In the genomic region with DNA sequence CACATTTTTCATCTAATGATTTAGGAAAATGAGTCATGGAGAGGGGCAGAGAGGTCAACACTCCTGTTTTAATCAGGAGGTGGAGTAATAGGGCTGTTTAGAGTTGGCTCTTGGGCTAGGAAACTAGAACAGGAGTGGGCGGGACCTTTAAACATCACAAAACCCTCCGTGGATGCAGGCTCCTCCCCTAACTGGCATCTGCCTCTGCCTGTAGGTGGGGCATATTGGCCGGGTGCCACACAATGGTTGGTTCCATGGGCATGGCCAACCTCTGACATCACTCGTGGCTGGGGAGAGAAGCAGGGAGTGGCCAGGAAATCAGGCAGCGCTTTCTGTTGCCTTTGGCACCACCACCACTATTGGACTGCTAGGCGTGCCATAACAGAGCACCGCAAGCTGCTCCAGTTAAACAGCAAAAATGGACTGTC, we compare ENCODE assay signal across 10 mouse cellular contexts.
A peak's percentile ranks its signal among the peaks of the same experiment; 100 is the strongest.
DNase-seq lines count a peak whose midpoint lies in the region; ATAC-seq lines count a peak whose summit lies in the region.
"Had no signal": no experiment of that assay in that cellular context is flagged by ENCODE, and none has a peak within 500 bp of the region (broad histone marks: within the 10 kb centered on the region; RNA-seq: fewer than 3 reads in every experiment).

No protein-coding gene starts in this region.

- H3K27ac ChIP-seq in stomach, embryonic 16.5 days (ENCODE audit: low read length) = no peak overlapping the region
- H3K27ac ChIP-seq in midbrain, embryonic 15.5 days = no peak overlapping the region
- H3K27ac ChIP-seq: limb, embryonic 12.5 days had no signal

- DNase-seq in cerebellum, postnatal 10 days = peak; percentile 75 to 78
- no peak for DNase-seq in cerebellum, adult 8-10 months
- peak; percentile 63 for DNase-seq in retina, postnatal 1 day
- DNase-seq in retina, embryonic 14.5 days (ENCODE audit: low spot score) = no peak
- peak; percentile 68 for DNase-seq in layer of hippocampus, adult 9-11 months

- peak; percentile 43 for ATAC-seq in granulocyte monocyte progenitor cell, adult 5-6 weeks (replicated peaks; ENCODE audit: poor library complexity, severe bottlenecking)
- peak; percentile 52; the same call in 1 of the 2 replicates for ATAC-seq in stomach, embryonic 16.5 days (ENCODE audit: insufficient read depth, low FRiP score)
- no peak for ATAC-seq in midbrain, embryonic 15.5 days (replicated peaks)

- H3K36me3 ChIP-seq in stomach, embryonic 16.5 days (ENCODE audit: control insufficient read depth, insufficient read depth, low read length) = peaks cover 8% of the 10 kb centered on the region
- H3K36me3 ChIP-seq in midbrain, embryonic 15.5 days (replicated peaks) = peaks cover 6% of the 10 kb centered on the region

- no peak overlapping the region for H3K9ac ChIP-seq in stomach, embryonic 16.5 days (ENCODE audit: low read length)
- H3K9ac ChIP-seq in midbrain, embryonic 15.5 days = no peak overlapping the region
- H3K9ac ChIP-seq: limb, embryonic 12.5 days had no signal

- H3K4me3 ChIP-seq in stomach, embryonic 16.5 days (replicated peaks; ENCODE audit: low read length) = no peak overlapping the region
- no peak overlapping the region for H3K4me3 ChIP-seq in midbrain, embryonic 15.5 days
- H3K4me3 ChIP-seq: limb, embryonic 12.5 days had no signal

- H3K9me3 ChIP-seq in stomach, embryonic 16.5 days (replicated peaks; ENCODE audit: control insufficient read depth, low read length) = 0 out of 2 replicates have a peak, but pooled peaks cover 8% of the 10 kb centered on the region
- no peaks in the 10 kb centered on the region for H3K9me3 ChIP-seq in midbrain, embryonic 15.5 days
- H3K9me3 ChIP-seq: limb, embryonic 12.5 days had no signal

- no peaks in the 10 kb centered on the region for H3K27me3 ChIP-seq in stomach, embryonic 16.5 days (ENCODE audit: control insufficient read depth, insufficient read depth, low read length)
- H3K27me3 ChIP-seq in midbrain, embryonic 15.5 days (replicated peaks) = no peaks in the 10 kb centered on the region
- H3K27me3 ChIP-seq: CH12.LX; limb, embryonic 12.5 days had no signal

- no peak overlapping the region for H3K4me2 ChIP-seq in stomach, embryonic 16.5 days (ENCODE audit: low read depth, low read length)
- H3K4me2 ChIP-seq in midbrain, embryonic 15.5 days = no peak overlapping the region
- H3K4me2 ChIP-seq: limb, embryonic 12.5 days had no signal

- 70% methylated on average over 7 of the region's 7 CpGs for WGBS in stomach, embryonic 16.5 days
- 88% methylated on average over 7 of the region's 7 CpGs for WGBS in midbrain, embryonic 15.5 days

- no peaks in the 10 kb centered on the region for H3K4me1 ChIP-seq in stomach, embryonic 16.5 days (ENCODE audit: control insufficient read depth, insufficient read depth, low read length)
- H3K4me1 ChIP-seq in midbrain, embryonic 15.5 days = no peaks in the 10 kb centered on the region
- H3K4me1 ChIP-seq: limb, embryonic 12.5 days had no signal

Comparison
In these comparisons a context has a peak if more than half of its experiments do, and no peak if none do; other contexts are left out.
1. DNase-seq: peak in cerebellum, postnatal 10 days (2 of 2), retina, postnatal 1 day (single experiment) and layer of hippocampus, adult 9-11 months (single experiment); none in cerebellum, adult 8-10 months (single experiment) and retina, embryonic 14.5 days (single experiment).